Mouse (Mus musculus) layer of hippocampus, adult 9-10 months (tissue): ENCODE measurements around the gene Itpr1.
"Not testable (repeated sequence)": the region's sequence is repeated elsewhere in the genome, so short reads cannot be mapped to it uniquely, and the experiment has no call there.

Experiments
- DNase-seq: peaks from one replicate; pipeline ENCODE4 v3.0.0; 2022; ENCODE audit warnings: low spot score

The Itpr1 gene

DNA sequence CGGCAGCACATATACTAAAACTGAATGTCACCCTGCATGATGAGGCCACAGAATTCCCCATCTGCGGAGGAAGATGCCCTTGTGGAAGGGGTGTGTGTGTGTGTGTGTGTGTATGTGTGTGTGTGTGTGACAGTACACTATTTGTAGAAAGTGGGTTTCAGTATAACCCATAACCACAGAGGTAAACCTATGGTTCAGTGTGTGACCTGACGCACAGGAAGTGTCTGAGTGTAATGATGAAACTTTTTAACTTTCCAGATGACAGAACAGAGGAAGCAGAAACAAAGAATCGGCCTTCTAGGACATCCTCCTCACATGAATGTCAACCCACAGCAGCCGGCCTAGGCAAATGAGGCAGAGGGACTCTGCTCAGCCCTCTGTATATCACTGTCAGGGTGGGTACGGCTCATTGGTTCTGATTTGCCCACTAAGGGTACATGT lies 336.6 kb downstream of the Itpr1 start:
- no peak for DNase-seq

DNA sequence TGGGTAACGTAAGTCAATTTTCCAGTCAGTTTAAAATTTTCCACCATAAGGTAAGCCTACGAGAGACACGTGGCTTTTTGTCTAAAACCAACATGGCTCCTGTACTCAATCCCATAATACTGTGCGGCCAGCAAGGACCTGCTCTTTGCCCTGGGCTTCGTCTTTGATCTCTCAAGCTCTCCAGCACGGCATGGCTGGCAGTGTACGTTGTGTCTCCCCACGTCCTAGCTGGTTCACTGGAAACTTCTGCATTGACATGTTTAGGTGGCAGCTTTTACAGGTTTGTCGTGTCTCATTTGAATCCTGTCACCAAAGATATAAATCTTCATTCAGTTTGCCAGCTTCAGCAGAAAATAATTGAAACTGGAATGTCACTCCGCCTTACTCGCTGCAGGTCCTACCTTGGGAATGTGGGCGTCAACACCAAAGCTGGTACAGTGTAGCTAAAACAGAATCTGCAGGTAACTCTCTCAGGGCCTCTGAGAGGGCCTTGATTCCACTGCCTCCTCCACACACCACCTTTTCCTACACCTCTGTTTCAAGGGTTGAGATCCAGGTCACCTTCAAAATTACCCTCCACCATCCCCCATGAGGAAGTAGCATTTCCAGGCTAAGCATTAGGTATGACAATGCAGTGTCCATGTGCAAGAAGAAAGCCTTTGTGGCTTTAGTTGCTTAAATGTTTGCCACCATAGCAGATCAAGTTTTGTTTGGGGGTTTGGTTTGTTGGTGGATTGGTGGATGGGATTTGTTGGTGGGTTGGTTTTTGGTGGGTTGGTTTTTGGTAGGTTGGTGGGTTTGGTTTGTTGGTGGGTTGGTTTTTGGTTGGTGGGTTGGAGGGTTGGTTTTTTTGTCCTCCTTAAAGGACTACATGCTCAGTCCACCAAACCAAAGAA lies 339.1 kb downstream of the Itpr1 start:
- DNase-seq = no peak

DNA sequence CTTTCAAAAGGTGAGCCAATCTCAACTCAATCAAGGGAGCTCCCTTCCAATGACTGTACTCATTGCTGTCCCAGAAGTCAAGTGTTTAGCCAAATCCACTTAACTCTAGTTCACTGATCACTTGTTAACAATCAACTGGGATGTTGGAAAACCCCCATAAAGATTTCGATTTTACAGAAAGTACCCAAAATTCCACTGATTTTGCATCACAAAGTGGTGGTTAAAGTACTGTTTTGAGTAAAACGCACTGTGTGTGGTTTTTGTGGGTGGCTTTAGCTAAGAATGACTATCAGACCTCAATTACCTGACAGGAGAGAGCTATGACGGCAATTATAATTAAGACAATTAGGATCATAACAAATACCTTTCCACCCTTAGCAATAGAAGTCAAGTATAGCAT lies 340.1 kb downstream of the Itpr1 start:
- no peak for DNase-seq

DNA sequence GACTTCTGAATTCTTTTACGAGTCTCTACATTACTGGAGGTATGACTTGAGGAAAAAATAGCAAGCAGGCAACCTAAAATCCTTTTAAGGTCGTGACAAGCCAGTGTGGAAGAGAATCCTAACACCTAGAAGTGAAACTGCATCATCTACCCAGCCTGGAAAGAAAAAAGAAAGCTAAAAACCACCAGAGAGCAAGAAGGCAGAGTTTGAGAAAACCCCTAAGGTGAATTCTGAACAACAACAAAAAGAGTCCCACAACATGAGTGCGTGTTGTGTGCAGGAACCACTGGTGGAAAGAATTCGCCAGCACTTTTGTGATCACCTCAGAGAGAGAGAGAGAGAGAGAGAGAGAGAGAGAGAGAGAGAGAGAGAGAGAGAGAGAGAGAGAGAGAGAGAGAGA lies 340.6 kb downstream of the Itpr1 start:
- no peak for DNase-seq

DNA sequence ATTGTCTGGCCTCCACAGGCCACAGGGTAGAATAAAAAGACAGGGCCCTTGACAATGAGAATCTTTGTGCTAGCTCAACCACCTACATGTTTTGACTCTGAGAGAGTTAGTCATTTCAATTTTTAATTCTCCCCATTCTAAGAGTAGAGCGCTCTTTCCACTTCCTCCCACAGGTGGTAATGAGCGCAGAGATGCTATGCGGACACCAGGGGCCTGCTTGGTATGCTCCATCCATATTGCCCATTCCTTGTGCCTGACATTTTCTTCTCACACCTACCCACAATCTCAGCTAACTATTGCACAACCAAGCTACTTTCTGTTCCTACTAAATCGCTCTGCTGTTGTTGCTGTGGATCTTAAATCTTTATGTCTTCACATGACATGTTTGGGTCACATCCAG lies 341.5 kb downstream of the Itpr1 start:
- DNase-seq = no peak

DNA sequence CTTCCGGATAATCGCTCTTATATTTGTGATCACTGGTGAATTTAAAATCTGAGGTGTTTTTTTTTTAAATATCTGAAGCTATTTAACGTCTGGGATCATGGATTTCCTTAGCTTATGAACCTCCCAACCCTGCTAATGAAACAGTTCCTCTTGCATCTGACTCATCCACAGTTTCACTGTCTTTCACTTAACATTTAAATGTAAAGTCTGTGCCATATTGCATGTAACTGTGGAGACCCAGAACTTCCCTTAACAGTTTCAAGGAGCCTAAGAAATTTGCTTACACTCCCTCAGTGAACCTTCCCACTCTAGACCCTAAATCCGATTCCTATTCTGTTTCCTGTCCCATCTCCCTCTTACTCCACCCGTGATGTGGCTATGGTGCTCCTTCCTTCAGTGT lies 342.0 kb downstream of the Itpr1 start:
- no peak for DNase-seq

DNA sequence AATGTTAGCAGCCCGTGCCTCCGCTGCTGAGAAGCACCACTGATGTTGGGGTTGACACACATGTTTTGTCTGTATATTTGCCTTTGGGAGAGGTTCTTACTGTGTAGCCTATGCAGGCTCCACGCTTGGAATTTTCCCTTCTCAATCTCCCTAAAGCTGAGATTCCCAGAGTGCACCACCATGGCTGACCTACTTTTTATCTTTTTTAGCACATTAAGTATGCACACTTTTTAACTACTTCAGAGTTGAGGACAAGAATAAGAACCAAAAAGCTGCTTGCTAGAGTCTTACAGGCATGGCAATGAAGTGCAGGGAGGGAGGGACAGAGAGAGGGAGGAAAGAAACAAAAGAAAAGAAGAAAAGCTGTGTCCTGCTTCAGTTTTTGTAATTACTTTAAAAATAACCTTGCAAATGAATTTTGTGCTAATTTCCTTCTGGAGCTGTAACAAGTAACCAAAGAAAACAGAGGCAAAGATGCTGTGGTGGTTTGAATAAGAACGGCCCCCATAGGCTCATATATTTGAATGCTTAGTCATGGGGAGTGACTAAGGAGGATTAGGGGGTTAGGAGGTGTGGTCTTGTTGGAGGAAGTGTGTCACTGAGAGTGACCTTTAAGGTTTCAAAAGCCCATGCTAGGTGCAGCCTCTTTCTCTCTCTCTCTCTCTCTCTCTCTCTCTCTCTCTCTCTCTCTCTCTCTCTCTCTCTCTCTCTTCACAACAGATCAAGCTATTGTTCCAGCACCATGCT lies 344.9 kb downstream of the Itpr1 start:
- no peak for DNase-seq

DNA sequence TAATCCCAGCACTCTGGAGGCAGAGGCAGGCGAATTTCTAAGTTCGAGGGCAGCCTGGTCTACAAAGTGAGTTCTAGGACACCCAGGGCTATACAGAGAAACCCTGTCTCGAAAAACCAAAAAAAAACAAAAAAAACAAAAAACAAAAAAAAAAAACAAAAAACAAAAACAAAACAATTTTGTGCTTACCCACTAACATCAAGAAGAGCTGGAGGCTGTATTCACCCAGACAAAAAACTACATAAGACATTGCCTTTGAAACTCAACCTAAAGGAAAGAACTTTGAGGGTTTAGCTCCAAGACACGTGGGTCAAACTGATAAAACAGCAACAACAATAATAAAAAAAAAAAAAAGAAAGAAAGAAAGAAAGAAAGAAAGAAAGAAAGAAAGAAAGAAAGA lies 346.3 kb downstream of the Itpr1 start:
- not testable (repeated sequence) for DNase-seq

DNA sequence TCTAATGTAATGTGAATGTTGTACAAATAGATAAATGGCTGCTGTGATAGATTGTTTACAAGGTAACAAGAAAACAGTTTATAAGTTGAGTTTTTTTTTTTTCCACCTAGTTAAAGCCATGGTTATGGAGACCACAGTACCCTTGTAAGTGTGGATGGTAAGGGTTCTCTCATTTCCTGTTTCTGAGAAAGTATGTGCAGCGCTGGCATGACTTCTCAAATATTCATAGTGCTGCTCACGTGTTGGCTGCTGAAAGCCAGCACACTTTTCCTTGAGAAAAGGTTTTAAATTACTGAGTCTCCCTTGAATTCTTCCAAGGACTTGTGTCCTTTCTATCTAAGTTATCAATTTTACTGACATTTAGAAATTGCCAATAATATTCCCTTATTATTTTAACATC lies 350.1 kb downstream of the Itpr1 start:
- no peak for DNase-seq

DNA sequence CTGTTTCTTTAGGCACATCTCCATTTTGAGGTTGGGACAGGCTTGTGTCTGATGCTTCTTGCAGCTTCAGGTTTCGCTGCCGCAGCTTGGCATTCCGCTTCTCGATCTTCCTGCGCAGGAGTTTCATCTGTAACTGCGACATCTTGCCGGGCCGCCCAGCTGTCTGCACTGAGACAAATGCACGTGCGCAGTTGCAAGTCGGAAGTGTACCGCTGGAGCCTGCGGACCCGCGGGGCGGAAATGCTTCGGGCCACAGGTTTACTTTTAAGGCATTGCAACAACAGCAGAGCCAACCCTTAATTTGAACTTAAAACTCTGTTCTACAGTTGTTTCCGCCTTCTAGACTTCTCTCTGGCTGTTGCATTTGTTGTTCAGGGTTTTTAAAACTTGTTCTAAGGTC lies 352.6 kb downstream of the Itpr1 start:
- not testable (repeated sequence) for DNase-seq

DNA sequence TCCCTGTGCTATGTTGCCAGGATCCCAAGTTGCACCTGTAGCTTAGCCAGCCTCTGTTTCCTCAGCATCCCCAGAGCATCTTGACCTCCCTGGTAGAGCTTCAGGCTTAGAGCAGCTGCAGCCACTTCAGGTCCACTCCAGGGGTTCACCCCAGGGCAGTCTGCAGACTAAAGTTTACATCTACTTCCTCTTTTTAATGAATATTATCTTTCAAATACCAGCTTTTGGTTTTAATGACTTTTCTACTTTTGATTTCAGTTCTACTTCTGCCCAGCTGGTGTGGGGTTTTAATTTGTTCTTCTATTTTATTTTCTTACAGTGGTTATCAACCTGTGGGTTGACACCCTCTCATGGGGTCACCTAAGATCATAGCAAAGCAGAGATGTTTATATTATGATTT lies 353.7 kb downstream of the Itpr1 start:
- DNase-seq = no peak

DNA sequence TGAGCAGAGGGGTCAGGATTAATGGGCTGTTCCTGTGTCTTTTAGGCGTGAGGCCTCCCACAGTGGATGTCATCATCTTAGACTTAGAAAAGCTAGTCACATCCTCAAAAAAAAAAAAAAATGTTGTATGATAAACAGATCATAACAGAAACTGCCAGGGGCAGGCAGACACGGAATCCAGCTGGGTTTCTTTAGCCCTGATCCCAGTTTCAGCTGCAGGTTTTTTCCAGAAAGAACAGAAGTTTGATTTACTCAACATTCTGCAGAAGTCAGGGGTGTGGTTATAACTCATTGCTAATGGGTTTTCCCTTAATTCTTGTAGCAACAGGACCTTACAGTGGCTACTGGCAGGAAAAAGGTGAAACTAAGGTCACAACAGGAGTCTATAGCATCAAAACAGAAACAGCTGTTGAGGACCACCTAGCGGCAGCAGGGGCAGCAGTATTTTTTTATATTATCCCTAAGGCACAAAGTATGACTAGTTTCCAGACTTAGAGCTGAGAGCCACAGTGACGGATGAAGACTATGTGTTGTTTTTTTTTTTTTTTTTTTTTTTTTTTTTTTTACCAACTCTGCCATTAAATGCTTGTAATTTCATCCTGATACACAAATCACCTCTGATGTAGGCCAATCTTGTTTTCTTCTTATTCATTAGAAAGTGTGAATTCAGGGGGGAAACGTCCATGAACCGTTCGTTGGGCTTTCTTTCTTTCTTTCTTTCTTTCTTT lies 356.7 kb downstream of the Itpr1 start:
- DNase-seq = no peak

DNA sequence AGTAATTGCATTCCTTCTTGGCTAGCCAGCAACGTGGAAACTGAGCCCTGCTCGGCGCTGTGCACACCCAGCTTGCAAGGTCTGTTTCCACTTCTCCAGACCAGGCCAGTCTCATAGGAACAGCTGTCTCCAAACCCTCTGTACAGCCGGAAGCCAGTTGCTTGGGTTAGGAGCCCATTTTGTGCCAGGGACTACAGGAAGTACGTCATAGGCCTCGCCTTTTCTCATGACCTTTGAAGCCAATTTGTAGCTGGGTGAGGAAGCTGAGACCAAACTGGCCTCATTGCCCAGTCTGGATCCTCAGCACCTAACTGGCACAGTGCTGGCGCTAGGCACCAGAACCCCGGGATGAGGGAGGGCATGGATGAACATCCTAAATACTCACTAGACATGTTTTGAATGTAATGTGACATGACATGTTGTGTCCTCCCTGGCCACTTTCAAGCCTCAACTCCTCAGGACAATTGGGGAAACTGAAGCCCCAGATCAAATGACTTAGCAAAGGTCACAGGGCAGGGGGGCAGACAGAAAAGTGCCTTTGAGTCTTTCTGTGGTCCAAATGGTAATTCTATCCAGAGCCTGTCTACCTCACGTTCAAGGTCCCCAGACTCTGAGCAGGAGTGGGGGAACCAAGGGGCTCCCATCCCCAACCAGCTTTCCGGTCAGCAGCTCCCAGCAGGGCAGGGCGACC lies 357.6 kb downstream of the Itpr1 start:
- no peak for DNase-seq

DNA sequence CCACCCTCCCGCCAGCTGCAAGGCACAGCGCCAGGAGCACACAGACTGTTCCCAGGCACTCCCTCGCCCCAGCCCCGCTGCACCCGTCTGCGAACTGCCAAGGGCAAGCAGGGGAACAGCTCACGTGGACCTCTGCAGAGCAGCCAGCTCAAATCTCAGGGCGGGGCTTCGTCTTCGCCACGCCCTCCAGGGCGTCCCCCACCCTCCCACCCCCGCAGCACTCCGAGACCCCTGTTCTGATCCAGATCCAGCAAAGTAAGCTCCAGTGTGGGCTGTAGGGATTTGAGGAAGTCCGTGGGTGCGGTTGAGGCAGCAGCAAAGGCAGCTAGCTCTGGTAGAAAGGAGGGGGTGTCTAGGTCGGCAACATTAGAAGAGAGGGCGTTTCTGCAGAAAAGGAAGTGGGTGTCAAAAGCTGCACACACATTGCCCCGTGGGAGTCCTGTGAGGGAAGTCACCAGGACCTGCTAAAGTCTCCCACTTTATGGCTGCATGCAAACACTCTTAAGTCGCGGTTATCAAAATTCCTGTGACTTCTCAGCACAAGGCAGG lies 358.2 kb downstream of the Itpr1 start:
- DNase-seq = no peak

DNA sequence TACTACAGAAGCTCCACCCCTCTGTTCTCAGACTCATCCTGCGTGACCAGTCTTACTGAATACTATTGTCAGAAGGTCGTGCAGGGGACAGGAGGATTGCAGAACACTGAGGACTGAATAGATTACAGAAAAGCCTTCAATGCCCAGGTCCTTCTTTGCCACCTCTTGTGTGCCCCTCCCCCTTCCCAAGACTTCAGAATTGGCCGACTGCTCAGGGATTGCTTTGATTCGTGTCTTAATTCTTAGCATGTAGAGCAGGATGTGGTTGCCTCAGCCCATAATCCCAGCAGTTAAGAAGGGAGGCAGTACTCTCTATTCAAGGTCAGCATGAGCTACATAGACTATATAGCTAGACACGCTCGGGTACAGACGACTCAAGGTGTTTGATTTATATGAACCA lies 359.8 kb downstream of the Itpr1 start:
- DNase-seq = no peak

DNA sequence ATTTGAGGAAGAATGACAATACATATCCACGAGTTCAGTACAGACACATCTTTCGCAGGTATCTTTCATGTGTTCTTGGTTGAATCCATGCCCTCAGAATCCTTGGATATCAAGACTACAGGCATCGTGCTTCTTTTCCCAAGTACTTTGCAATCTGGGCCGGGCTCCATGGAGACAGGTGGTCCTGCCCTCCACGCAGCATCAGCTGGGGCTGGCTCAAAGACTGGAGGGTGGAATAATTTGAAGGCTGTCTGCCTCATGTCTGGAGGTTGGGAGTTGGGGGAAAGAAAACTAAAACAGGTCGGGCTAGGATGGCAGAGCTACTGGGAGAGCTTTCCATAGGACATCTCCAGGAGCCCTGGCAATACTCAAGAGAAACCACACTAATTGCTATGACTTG lies 364.2 kb downstream of the Itpr1 start:
- DNase-seq = no peak

DNA sequence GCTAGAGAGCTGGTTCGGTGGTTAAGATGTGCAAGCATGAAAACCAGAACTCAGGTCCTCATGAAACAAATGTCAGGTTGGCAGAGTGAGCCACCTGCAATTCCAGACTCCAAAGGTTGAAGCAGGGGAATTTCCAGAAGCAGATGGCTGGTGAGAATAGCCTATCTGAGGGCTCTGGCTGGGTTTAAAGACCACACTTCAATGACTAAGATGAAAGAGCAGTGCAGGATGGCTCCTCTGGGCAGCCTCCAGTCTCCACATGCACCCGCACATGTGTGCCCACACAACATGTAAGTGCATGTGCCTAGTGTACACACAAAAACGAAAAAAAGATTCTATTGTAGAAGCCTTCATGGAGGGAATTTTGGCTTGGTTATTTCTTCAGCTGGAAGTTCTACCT lies 375.5 kb downstream of the Itpr1 start:
- DNase-seq = no peak

DNA sequence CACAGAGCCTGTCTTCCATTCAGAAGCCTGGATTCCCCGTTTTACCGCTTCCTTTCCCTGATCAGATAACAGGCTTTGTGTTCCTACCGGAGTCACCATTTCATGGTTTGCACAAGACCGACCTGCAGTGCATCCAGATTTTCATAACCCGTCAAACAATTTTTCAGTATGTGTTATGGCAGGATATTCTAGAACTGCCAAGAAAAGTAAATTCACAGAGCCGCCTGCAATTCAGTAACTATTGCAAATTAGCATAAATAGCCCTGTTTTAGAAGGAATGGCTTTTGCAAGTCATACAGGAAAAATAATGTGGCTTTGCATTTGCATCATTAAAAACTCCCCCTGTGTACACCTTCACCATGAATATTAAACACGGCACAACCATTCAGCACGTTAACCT lies 379.3 kb downstream of the Itpr1 start:
- DNase-seq = no peak

DNA sequence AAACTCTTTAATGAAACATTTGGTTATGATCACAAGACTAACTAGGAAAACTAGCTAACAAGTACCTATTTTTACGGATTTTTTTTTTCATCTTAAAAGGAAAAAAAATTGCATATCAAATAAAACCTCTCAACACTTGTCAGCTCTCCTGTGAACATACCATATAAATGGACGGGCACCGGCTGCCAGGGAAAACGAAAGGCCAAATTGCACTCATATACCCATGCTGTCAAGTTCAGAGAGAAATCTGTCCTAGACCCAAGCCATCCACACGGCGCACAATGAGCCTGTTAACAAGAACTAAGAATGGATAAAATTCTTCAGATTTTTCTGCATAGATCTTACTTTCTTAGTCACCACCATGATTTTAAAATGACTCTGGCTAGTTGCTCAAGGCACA lies 379.7 kb downstream of the Itpr1 start:
- no peak for DNase-seq

DNA sequence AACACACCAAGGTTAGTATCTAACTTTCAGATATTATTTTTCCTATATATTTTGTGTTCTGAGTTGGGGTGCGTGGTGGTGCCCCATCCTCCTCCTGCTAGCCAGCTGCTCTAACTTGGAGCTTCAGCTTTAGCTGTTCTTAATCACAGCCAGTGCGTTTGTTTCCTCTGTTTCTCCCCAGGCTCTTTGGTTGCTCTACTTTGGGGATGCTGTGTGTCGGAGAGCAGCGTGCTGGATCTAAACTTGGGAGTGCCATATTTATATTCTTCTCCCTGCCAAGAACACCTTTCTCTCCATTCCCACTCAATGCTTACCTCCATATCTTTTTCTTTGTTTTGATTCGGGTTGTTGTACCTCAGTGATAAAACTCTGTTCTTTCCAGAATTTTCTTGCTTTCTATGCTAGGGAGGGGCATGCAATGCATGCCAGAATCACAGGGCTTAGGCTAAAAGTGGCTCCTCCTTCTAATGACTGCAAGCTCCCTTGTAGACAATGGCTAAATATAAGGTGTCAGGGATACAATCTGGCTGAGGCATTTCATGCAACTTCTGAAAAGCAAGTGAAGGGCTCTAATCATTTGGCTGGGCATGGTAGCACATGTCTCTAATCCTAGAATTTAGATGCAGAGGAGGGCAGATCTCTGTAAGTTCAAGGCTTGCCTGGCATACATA lies 381.4 kb downstream of the Itpr1 start:
- DNase-seq = no peak

DNA sequence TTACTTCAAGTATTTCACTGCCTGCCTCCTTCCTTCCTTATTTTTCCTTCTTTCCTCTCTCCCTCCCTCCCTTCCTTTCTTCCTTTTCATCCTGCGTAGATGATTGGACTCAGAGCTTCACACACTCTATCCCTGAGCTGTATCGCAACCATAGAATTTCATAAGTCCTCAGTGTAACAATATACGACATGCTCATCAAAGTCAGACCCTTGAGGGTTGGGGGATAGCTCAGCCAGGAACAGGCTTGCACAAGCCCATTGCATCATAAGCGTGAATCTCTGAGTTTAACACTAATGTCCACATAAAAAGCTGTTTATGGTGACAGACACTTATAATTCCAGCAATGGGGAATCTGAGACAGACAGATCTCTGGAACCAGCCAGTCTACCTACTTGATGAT lies 385.8 kb downstream of the Itpr1 start:
- no peak for DNase-seq
